Mouse (Mus musculus): Measurements from ENCODE around the gene Maml1.

DNA sequence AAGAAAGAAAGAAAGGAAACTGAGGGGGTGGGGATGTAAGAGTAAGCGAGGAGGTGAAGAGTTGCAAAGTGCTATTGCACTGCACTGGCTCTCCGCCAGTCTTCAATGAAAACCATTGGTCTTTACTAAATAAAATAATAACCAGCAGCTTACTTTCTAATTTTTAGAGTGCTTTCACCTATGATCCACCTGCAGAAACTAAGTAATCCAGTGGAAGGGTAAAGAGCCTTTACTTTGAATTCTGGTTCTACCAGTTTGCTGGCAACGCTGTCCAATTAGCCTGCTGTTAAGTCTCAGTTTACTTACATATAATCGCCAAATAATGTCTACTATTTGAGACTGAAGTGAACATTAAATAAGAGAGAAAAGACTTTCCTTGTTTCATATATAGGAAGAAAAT lies 13.1 kb downstream of the Maml1 start:
- TF ChIP-seq CTCF (conservative IDR thresholded peaks at IDR 0.05; ENCODE audit: insufficient read depth, insufficient read length, low read depth, low read length) (no peak), POLR2A (IDR thresholded peaks at IDR 0.05; ENCODE audit: low read depth, low read length) (no peak)
